Mouse (Mus musculus): ENCODE results near the gene Atp2c1. TPM values are rescaled to one million over a fixed set of nuclear protein-coding genes. Genes with fewer than 3 reads are reported as not detected.

Gene Atp2c1
- total RNA-seq, 2 experiments from 2014 or later: 202 to 209 TPM

GRCm38 (mm10) chr9:105483880-105484279 is 43.2 kb downstream of the Atp2c1 start:
- no peak overlapping the region for H3K4me3 ChIP-seq
- TF ChIP-seq CTCF (IDR thresholded peaks at IDR 0.05): no peak
- no peak for DNase-seq (ENCODE audit: extremely low spot score in 1 of 2, low spot score in 2 of 2)
- intact Hi-C loops (cut with DNase I): no loop called here
- peak overlapping the region; percentile 41 for H3K27ac ChIP-seq

GRCm38 (mm10) chr9:105482715-105483510 is 44.2 kb downstream of the Atp2c1 start:
- no peak for DNase-seq (ENCODE audit: extremely low spot score in 1 of 2, low spot score in 2 of 2)
- peak overlapping the region; percentile 1; the same call in 1 of the 2 replicates for H3K27ac ChIP-seq
- no peak overlapping the region for H3K4me3 ChIP-seq
- intact Hi-C loops (cut with DNase I): no loop called here
- TF ChIP-seq CTCF (IDR thresholded peaks at IDR 0.05): no peak

DNA sequence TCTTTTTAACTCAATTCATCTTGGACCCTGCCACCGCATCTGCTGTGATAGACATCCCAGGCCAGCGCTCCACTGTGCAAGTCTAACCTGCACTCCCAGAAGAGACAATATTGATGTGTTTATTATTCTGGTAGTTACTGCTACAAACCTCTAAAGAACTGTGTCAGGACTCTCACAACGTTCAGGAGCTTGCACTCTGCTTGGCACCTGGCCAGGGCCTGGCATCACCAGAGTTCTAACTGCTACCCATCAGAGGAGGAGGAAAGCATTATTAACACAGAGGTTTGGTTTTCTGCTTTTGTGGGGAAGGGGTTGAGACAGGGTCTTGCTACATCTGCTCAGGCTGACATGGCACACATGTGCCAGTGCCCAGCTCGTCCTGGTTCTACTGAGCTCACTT is 45.0 kb downstream of the Atp2c1 start:
- no peak overlapping the region for H3K4me3 ChIP-seq
- H3K27ac ChIP-seq: peak overlapping the region; percentile 26; the same call in 1 of the 2 replicates
- TF ChIP-seq CTCF (IDR thresholded peaks at IDR 0.05): no peak
- no peak for DNase-seq (ENCODE audit: extremely low spot score in 1 of 2, low spot score in 2 of 2)
- intact Hi-C loops (cut with DNase I): no loop called here

DNA sequence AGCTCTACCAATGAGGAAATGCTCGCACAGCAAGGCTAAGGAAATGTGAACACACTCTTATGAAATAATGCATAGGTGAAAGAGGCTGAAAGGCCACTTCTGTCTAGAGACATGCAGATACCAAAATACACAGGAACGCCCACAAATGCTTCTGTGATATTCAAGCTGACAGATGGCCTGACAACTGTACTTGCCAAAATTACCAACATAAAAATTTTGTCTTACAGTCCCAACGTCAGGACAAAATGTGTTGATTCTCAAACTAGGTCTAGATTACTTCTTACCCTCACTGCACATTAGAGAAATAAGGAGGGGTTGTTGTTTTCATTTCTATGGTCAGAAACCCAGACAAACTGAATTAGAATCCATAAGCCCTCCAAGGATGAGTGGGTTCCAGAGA is 51.0 kb downstream of the Atp2c1 start:
- intact Hi-C loops (cut with DNase I): no loop called here
- no peak for TF ChIP-seq CTCF (IDR thresholded peaks at IDR 0.05)
- DNase-seq (ENCODE audit: extremely low spot score in 1 of 2, low spot score in 2 of 2): no peak
- H3K27ac ChIP-seq: peak overlapping the region; percentile 20; the same call in 1 of the 2 replicates
- no peak overlapping the region for H3K4me3 ChIP-seq

- intact Hi-C loops (cut with DNase I): no loop called here
- no peak for DNase-seq (ENCODE audit: extremely low spot score in 1 of 2, low spot score in 2 of 2)
- H3K27ac ChIP-seq: no peak overlapping the region; the same call in 1 of the 2 replicates
- H3K4me3 ChIP-seq: no peak overlapping the region
- no peak for TF ChIP-seq CTCF (IDR thresholded peaks at IDR 0.05)
These were observed 52.2 kb downstream of the Atp2c1 start for GRCm38 (mm10) chr9:105474910-105475309.

- intact Hi-C loops (cut with DNase I): no loop called here
- Histone ChIP-seq H3K27ac (no peak overlapping the region), H3K4me3 (no peak overlapping the region)
- TF ChIP-seq CTCF (IDR thresholded peaks at IDR 0.05): peak; percentile 52
- no peak for DNase-seq (ENCODE audit: extremely low spot score in 1 of 2, low spot score in 2 of 2)
These were observed 59.3 kb downstream of the Atp2c1 start for GRCm38 (mm10) chr9:105467787-105468186.

DNA sequence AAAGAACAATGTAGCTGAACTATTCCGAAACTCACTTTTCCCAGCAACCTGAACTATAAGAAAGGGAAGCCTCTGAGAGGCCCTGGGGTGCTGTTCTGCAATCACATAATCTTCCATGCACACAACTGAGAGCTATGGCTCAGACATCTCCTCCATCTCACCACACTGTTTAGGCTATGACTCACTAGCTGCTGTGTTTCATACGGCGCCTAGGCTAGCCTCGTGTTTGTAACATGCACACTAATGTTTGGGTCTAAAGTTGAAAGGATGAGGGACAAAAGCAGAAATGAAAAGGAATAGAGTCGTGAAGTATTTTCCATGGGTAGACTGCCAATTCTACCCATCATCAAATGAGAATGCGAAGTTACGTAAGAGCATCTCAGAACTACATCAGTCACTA is 65.6 kb downstream of the Atp2c1 start:
- H3K4me3 ChIP-seq: no peak overlapping the region
- DNase-seq (ENCODE audit: extremely low spot score in 1 of 2, low spot score in 2 of 2): no peak
- intact Hi-C loops (cut with DNase I): no loop called here
- TF ChIP-seq CTCF (IDR thresholded peaks at IDR 0.05): no peak
- no peak overlapping the region for H3K27ac ChIP-seq

GRCm38 (mm10) chr9:105459032-105459431 is 68.1 kb downstream of the Atp2c1 start:
- intact Hi-C loops (cut with DNase I): no loop called here
- no peak overlapping the region for H3K27ac ChIP-seq

GRCm38 (mm10) chr9:105408549-105408948 is 118.6 kb downstream of the Atp2c1 start:
- intact Hi-C loops (cut with DNase I): no loop called here
- Histone ChIP-seq H3K4me3 (no peak overlapping the region), H3K27ac (no peak overlapping the region)
- DNase-seq (ENCODE audit: extremely low spot score in 1 of 2, low spot score in 2 of 2): no peak
- peak; percentile 12; the same call in 1 of the 2 replicates for TF ChIP-seq CTCF (IDR thresholded peaks at IDR 0.05)

More at GRCm38 (mm10) chr9:105459032-105459431, 68.1 kb downstream of the Atp2c1 start:
- no peak overlapping the region for H3K4me3 ChIP-seq
- TF ChIP-seq CTCF (IDR thresholded peaks at IDR 0.05): no peak
- no peak for DNase-seq (ENCODE audit: extremely low spot score in 1 of 2, low spot score in 2 of 2)

DNA sequence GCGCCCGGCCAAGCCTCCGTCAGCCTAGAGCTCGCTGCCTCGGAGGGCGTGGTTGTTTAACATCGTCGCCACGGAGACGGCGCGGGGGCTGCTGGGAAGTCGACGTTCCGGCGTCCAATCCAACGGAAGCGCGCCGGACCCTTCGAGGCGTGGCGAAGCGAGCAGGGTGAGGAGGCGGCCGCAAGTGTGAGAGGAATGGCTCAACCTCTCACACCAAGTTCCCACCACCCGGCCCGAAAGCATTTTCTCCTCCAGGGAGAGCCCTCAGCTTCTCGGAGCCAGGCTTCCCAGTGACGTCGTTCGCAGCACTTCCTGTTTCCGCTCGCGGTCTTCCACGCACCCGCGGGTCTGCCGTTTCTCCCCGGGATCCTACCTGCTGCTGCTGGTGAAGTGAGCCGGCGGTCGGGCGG is 131.9 kb downstream of the Atp2c1 start, which contains the start of the genes Aste1 and Nek11:
Aste1 (plus strand) TSS at position 175 of the 410 bp plus-strand sequence.
Nek11 (minus strand) TSS at position 307 of the 410 bp plus-strand sequence.
- peak within 1 kb of the TSS; percentile 82 for H3K27ac ChIP-seq
- intact Hi-C loops (cut with DNase I): loop anchor here (10.0 kb wide), 2 partner anchors 720 to 1120 kb away; no protein-coding TSS in a partner anchor
- H3K4me3 ChIP-seq: peak within 1 kb of the TSS; percentile 65
- no peak for TF ChIP-seq CTCF (IDR thresholded peaks at IDR 0.05)
- peak; percentile 92 to 93 for DNase-seq (ENCODE audit: extremely low spot score in 1 of 2, low spot score in 2 of 2)

DNA sequence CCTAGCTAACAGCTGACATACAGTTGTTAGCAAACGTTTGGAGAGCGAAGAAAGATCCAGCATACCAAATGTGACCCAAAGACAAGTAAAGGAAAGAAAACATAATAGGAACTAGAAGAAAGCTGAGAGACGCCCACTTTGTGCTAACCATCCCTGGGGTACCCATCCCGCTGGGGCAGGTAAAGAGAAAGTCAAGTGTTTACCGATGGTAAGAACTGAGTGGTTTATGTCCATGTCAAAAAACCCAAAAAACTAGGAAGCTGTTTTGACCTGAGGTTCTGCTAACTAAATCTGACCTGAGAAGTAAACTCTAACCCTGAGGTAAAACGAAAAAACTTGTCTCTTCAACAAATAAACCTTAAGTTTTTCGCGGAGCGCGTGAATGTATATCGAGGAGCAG is 132.4 kb downstream of the Atp2c1 start:
- no peak for DNase-seq (ENCODE audit: extremely low spot score in 1 of 2, low spot score in 2 of 2)
- intact Hi-C loops (cut with DNase I): loop anchor here (10.0 kb wide), 2 partner anchors 720 to 1120 kb away; no protein-coding TSS in a partner anchor
- Histone ChIP-seq H3K4me3 (peak overlapping the region; percentile 65), H3K27ac (no peak overlapping the region)
- TF ChIP-seq CTCF (IDR thresholded peaks at IDR 0.05): no peak

GRCm38 (mm10) chr9:105390616-105391015 is 136.5 kb downstream of the Atp2c1 start:
- H3K27ac ChIP-seq: no peak overlapping the region
- intact Hi-C loops (cut with DNase I): loop anchor here (10.0 kb wide), 2 partner anchors 724 to 1116 kb away; no protein-coding TSS in a partner anchor
- TF ChIP-seq CTCF (IDR thresholded peaks at IDR 0.05): no peak

More at GRCm38 (mm10) chr9:105390616-105391015, 136.5 kb downstream of the Atp2c1 start:
- no peak for DNase-seq (ENCODE audit: extremely low spot score in 1 of 2, low spot score in 2 of 2)
- no peak overlapping the region for H3K4me3 ChIP-seq

Measured in left cerebral cortex, adult 2 months (tissue).